Mouse (Mus musculus) gastrocnemius, adult 8-10 months (tissue): ENCODE measurements around the gene Cir1. TPM values are rescaled to one million over a fixed set of nuclear protein-coding genes. Genes with fewer than 3 reads are reported as not detected.

Experiments used
- DNase-seq, 2 experiments: peaks; one replicate each; pipeline ENCODE4 v3.0.0; 2022; ENCODE audit warnings: low spot score in 2 of 2
- total RNA-seq, 4 experiments: library from RNA; stranded (reverse); gene quantifications; 2 replicates each; pipeline ENCODE4 v1.2.4; 2022

Gene Cir1
- total RNA-seq, 4 experiments from 2014 or later: 8.8 to 14.1 (median 11.7) TPM

GRCm38 (mm10) chr2:73301979-73302378, 10.5 kb downstream of the Cir1 start:
- no peak for DNase-seq

GRCm38 (mm10) chr2:73298841-73299240, 13.7 kb downstream of the Cir1 start:
- no peak for DNase-seq

- no peak for DNase-seq
Measured at GRCm38 (mm10) chr2:73298154-73298553, 14.3 kb downstream of the Cir1 start.

- no peak for DNase-seq
Measured at GRCm38 (mm10) chr2:73295023-73295422, 17.5 kb downstream of the Cir1 start.

GRCm38 (mm10) chr2:73291130-73291529, 21.4 kb downstream of the Cir1 start:
- no peak for DNase-seq

GRCm38 (mm10) chr2:73285630-73286029, 26.9 kb downstream of the Cir1 start:
- DNase-seq: no peak

- DNase-seq: no peak
Measured at GRCm38 (mm10) chr2:73281707-73282106, 30.8 kb downstream of the Cir1 start.

- DNase-seq: no peak
Measured at GRCm38 (mm10) chr2:73281048-73281661, 31.3 kb downstream of the Cir1 start.

GRCm38 (mm10) chr2:73280356-73281047, 32.0 kb downstream of the Cir1 start:
- DNase-seq: no peak

- DNase-seq: no peak
Measured at GRCm38 (mm10) chr2:73279271-73280038, 33.0 kb downstream of the Cir1 start.

- DNase-seq: no peak
Measured at GRCm38 (mm10) chr2:73278869-73279268, 33.6 kb downstream of the Cir1 start.

GRCm38 (mm10) chr2:73278131-73278854, 34.2 kb downstream of the Cir1 start:
- DNase-seq: peak; percentile 69 to 71

- DNase-seq: no peak
Measured at GRCm38 (mm10) chr2:73277709-73278075, 34.8 kb downstream of the Cir1 start.

GRCm38 (mm10) chr2:73277021-73277708, 35.3 kb downstream of the Cir1 start:
- no peak for DNase-seq

- no peak for DNase-seq
Measured at GRCm38 (mm10) chr2:73276141-73276571, 36.3 kb downstream of the Cir1 start.

- no peak for DNase-seq
Measured at GRCm38 (mm10) chr2:73275261-73276040, 37.0 kb downstream of the Cir1 start.

GRCm38 (mm10) chr2:73274119-73274920, 38.2 kb downstream of the Cir1 start:
- DNase-seq: no peak

- no peak for DNase-seq
Measured at GRCm38 (mm10) chr2:73273249-73274118, 39.0 kb downstream of the Cir1 start.
